Mouse (Mus musculus): Measurements from ENCODE around the gene Ppl.
A peak's percentile ranks its signal among the peaks of the same experiment; 100 is the strongest.

Gene Ppl

DNA sequence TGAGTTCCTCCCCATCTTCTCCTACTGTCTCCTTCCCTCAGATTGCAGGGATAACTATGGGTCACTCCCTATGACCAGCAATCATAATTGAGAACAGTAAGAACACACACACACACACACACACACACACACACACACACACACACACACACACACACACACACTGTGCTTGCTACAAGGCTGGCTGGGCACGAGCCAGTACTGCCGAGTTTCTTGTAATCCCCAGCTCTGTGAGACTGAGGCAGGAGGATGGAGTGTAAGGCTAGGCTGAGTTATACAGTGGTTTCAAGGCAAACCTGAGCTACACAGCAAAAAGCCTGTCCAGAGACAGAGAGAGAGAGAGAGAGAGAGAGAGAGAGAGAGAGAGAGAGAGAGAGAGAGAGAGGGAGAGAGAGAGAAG, 2.0 kb downstream of the Ppl start:
- no peak for DNase-seq (ENCODE audit: low spot score in 2 of 2)

DNA sequence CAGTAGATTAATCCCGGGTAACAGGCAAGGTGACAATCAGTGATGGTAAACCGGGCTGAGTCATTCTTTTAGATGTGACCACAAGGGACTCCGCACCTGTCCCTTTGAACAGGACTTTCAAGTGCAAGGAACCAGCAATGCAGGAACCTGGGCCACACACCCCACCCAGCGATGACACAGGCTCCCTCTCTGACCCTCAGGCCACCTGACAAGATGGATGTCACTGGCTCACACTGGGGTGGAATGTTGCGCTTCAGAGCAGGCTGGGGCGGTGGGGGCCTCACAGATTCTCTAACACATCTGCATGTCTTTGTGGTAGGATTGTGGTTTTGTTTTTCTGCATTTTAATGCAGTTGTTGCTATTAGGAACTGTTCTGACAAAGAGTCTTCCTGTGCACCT, 8.7 kb downstream of the Ppl start:
- no peak for DNase-seq (ENCODE audit: low spot score in 2 of 2)

DNA sequence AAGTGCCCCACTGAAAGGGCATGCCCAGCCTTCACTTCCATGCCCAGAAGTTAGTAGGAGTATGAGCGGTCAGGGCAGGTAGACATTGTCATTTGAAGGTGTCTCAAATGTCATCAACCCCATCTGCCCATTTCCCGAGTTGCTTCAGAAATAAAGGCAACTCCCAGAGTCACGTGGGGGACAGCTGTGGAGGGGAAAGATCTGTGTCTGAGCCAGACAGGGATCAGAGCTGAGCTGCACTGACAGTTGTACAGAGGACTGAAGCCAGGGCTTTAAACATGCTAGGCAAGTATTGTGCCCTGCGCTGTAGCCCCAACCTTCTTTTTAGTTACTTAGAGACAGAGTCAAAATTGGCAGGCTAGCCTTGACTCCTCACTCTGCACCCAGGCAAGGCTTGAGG, 12.4 kb downstream of the Ppl start:
- no peak for DNase-seq (ENCODE audit: low spot score in 2 of 2)

- DNase-seq (ENCODE audit: low spot score in 2 of 2), result no peak
Measured at GRCm38 (mm10) chr16:5119385-5119784, 12.8 kb downstream of the Ppl start.

DNA sequence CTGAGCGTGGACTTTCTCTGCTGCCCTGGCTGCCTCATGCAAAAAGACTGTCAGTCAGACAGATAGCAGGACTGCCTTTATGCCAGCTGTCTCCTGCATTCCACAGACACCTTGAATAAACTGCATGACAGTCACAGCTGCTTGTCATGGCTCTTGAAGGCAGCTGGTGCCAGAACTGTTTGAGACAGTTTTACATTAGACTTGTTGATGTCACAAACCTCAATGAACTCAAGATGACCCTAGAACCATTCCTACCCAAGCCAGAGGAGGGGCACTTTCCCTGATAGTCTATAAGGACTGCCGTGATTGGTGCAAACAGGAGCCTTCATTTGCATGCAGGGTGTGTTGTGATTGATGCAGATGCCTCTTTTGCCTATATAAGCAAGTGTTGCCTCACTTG, 18.6 kb downstream of the Ppl start:
- DNase-seq (ENCODE audit: low spot score in 2 of 2), result no peak

DNA sequence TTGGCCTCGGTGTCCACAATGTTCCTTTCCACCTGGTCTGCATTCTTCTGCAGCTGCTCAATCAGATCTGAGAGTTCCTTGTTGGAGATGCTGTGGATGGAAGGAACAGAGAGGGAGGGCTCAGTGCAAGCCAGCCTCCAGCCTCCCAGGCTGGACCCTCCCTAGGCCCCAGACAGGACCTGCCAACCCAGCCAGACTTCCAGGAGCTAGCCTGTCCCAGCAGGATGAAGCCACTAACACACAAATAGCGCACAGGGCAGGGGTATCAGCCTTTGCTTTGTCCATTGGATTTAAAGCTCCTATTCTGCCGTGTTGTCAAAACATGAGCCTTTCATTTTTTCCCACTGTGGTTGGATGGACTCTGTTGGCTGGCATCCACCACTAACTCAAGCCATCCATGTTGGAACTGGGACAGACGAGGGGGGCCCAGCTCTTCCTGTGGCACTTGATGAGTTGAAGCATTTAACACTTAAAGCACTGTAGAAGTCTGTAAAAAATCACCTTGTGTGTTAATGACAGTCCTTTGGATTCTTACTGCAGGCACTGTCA, 19.1 kb downstream of the Ppl start:
- no peak for DNase-seq (ENCODE audit: low spot score in 2 of 2)

- DNase-seq (ENCODE audit: low spot score in 2 of 2), result no peak
Measured at GRCm38 (mm10) chr16:5111021-5111420, 21.2 kb downstream of the Ppl start.

DNA sequence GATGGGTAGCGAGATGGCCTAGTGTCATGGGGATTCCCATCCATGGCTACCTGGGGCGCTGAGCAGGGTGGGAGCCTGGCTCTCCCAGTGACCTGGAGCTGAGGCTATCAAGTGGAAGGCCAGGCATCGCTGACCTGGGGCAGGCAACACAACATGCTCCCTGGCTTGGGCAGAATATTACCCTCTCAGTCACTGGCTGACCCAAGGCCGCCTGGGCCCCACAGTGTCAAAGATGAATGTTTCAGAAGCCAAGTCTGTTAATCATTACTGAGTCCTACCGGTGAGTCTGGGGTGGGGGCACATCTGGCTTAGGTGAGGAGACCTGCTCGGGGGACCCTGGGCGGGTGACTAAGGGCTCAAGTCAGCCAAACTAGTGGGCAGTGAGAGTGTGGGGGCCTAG, 22.3 kb downstream of the Ppl start:
- DNase-seq (ENCODE audit: low spot score in 2 of 2), result no peak

DNA sequence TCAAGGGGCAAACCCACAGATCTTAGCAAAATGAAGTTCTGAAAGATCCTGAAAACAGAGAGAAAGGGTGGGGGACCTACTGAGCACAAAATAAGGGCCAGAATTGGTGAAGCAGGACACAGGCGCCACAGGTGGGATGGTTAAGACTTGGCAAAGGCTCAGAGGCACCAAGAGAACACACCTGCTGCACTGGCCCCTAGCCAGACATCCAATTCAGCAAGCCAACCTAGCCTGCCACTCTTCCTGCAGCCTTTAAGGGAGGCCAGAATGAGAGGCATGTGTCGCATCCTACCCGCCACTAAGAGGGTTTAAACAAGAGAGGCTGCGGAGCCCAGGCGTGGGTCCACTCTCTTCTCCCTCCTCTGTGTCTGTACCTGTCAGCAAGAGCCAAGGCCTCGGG, 31.2 kb downstream of the Ppl start:
- peak in 1 of 2 experiments; percentile 50 for DNase-seq (ENCODE audit: low spot score in 2 of 2)

DNA sequence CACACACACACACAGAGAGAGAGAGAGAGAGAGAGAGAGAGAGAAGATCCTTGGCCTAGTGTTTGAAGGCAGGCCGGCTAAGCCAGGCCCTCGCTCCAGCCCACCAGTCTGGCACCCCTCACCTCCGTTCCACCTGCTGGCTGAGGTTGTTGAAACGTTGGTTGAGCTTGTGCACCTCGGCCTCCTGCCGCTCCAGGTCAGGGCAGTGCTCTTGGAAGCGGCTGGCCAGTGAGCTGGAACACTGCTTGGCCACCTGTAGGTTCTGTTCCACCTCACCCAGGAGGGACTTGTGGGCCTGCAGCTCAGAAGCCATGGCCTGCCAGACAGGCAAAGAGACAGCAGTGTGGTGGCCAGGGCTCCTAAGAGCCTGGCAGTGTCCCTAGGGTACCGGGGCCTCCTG, 35.7 kb downstream of the Ppl start:
- no peak for DNase-seq (ENCODE audit: low spot score in 2 of 2)

DNA sequence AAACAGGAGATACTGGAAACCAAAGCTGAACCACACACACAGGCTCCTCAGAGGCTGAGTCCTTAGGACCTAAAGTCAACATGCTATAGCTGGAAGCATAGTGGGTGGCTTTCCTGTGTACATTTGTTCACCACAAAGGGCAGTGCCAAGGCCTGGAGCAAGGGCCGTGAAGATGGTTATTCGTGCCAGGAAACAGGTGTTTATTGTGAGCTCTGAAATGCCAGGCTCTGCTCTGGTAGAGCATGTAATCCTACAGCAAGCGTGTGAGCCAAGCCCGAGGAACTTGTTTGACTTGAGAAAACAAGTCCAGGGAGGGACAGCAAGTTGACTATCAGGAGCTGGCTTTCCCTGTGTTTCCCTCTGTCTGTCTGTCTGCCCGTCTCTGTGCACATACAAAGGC, 38.9 kb downstream of the Ppl start:
- no peak for DNase-seq (ENCODE audit: low spot score in 2 of 2)

- DNase-seq (ENCODE audit: low spot score in 2 of 2), result no peak
Measured at GRCm38 (mm10) chr16:5089021-5089420, 43.2 kb downstream of the Ppl start.

DNA sequence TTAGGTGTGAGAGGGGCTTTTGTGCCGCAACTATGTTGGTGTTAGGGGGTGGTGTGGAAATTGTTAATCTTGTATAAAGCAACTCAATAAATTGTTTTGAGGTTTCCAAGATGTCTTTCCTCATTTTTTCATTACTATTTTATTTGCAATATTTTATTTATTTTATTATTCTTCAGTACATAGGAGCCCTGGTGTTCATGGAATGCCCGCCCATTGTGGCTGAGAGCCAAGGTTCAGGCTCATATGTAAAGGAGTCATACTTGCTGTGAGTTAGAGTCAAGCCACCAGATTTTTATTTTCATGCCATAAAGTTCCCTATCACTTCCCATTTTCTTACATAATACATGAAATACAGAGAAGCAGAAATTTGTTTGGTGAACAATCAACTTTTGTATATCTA, 46.0 kb downstream of the Ppl start:
- DNase-seq (ENCODE audit: low spot score in 2 of 2), result no peak

GRCm38 (mm10) chr16:5085196-5085595, 47.0 kb downstream of the Ppl start:
- DNase-seq (ENCODE audit: low spot score in 2 of 2), result no peak

- no peak for DNase-seq (ENCODE audit: low spot score in 2 of 2)
Measured at GRCm38 (mm10) chr16:5074341-5074740, 57.9 kb downstream of the Ppl start.

DNA sequence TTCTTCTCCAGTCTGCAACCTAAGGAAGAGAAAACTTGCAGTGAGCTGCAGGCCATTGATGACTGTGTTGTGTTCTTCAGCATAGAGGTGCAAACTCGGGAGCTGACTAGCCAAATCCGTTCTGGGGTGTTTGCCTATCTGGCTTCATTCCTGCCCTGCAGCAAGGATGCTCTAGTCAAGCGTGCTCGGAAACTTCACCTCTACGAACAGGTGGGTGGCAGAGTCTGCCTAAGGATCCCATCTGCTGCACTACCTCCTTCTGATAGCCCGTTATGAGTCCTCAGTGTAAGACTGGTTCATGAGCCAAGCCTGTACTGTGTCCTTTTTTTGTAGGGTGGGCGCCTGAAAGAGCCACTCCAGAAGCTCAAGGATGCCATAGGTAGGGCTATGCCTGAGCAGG, 60.2 kb downstream of the Ppl start:
- no peak for DNase-seq (ENCODE audit: low spot score in 2 of 2)

DNA sequence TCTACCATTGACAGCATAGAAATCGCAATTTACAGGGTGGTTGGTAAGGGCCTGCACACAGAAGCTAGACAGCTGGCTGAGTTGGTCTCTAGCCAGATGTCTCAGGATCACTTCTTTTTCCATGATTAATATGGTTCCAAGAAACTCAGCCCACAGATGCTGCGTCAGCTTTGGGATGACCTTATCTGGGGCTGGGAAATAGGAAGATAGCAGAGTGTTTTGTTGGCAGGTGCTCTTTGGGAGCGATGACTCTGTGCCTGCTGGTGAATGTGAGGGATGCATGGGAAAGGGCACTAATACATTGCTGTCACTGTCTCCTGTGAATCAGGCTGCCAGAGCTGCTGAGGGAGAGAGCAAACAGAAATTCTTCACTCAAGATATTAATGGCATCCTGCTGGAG, 61.9 kb downstream of the Ppl start:
- no peak for DNase-seq (ENCODE audit: low spot score in 2 of 2)

DNA sequence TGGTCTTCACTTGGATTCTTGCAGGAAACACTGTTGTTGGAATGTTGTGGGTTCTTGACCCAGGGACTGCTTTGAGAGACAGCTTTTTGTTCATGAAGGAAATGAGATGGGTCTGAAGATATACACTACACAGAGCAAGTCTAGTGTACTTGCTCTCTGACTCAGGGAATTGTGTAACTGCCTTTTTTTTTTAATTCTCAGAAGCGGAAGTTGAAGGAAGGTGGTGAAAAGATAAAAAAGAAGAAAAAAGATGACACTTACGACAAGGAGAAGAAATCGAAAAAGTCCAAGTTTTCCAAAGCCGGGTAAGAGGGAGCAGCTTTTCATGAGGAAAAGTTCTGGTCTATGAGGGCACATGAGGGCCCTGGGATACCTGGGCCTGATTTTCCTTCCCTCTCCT, 68.7 kb downstream of the Ppl start:
- DNase-seq (ENCODE audit: low spot score in 2 of 2), result no peak

DNA sequence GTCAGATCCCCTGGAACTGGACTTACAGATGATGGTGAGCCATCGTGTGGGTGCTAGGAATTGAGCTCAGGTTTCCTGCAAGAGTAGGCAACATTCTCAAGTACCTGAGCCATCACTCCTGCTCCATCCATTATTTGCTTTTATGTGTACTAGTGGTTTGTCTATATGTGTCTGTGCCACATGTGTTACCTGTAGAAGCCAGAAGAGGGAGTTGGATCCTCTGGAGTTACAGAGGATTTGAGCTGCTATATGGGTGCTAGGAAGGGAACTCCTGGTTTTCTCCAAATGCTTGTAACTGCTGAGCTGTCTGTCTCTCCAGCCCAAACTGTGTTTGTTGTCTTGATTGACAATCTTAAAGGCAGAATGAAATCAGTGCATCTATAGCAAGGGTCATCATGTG, 74.1 kb downstream of the Ppl start:
- peak in 1 of 2 experiments; percentile 7 for DNase-seq (ENCODE audit: low spot score in 2 of 2)

- peak; percentile 47 to 71 for DNase-seq (ENCODE audit: low spot score in 2 of 2)
Measured at GRCm38 (mm10) chr16:5050251-5051110, 81.7 kb downstream of the Ppl start.

GRCm38 (mm10) chr16:5049774-5050234, 82.4 kb downstream of the Ppl start, which contains the start of the genes Glyr1 and Ubn1:
Glyr1 (minus strand) TSS chr16:5049863.
Ubn1 (plus strand) TSS chr16:5050057.
- DNase-seq (ENCODE audit: low spot score in 2 of 2), result peak; percentile 95 to 99

DNA sequence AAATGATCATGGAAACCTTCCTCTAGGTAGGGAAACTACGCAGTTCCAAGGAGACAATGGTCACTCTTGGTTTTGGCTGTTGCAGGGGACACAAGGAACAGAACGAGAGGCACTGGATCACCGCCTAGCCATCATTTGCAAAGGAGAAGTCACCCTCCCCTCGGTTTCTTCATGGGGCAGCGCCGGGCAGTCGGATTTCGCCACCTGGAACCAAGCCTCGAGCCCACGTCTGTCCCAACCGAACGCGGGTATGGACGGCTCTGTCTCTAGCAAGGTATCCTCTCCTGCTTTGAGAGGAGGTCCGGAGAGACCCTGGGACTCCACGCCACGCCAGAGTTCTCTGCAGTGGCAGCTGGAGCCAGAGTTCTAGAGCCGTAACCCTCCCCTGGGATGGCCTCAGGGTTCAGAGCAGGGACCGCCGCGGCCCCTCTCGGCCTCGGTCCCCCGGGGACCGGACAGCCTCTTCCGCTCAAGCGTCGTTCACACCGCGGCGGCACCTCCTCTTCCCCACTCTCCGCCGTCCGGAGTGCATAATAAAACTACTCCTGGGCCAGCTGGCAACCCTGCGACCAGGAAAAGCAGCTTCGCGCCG, 82.9 kb downstream of the Ppl start:
- DNase-seq (ENCODE audit: low spot score in 2 of 2), result no peak

DNA sequence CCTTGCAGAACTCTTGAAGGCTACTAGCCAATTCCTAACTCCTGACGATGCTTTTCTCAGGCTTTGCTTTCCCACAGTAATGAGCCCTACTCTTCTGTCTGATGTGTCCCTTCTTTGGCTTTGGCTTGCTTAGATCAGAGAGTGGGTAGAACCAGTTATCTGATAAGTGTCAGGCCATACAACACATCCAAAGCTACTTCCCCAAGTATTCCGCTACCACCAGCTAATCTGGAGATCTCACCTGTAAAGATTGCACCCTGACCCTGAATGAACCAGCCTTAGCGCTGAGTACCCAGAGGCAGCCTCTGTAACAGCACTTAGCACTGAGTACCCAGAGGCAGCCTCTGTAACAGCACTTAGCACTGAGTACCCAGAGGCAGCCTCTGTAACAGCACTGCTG, 86.9 kb downstream of the Ppl start:
- no peak for DNase-seq (ENCODE audit: low spot score in 2 of 2)

Measured in cerebellum, postnatal 4 days (tissue).